Mouse (Mus musculus): ENCODE measurements around the gene Abcc4. TPM values are rescaled to one million over a fixed set of nuclear protein-coding genes. Genes with fewer than 3 reads are reported as not detected.
A peak's percentile ranks its signal among the peaks of the same experiment; 100 is the strongest.

Gene Abcc4
- polyA plus RNA-seq, 1 experiment from 2014 or later, result 2.8 TPM

DNA sequence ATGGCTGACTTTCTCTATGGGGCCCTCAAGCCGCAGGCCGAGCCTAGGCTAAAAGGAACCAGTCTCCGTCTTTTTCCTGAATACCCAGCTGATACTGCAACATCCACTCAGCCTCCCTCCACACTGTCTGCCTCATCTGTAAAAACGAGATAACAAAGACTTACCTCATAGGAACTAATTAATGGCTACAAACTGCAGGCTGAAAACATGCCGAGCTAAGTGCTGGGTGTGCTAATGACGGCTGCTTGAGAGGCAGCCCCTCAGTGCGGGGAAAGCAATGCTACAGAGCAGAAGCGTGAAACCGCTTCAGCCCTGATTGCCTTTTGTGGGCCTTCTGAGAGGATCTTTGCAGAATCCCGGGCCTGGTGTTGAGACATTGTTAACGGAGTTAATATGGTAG is 219.7 kb downstream of the Abcc4 start:
- H3K36me3 ChIP-seq (ENCODE audit: insufficient read depth), result no peaks in the 10 kb centered on the region
- H3K4me3 ChIP-seq (ENCODE audit: low read depth, low read length), result no peak overlapping the region
- 83% methylated on average over 11 of the region's 11 CpGs for WGBS
- no peak overlapping the region for H3K27ac ChIP-seq (ENCODE audit: low read depth)
- no peaks in the 10 kb centered on the region for H3K4me1 ChIP-seq (ENCODE audit: insufficient read depth)
- no peak for TF ChIP-seq CTCF (IDR thresholded peaks at IDR 0.05; ENCODE audit: low read depth)
- no peak overlapping the region for H3K9ac ChIP-seq
- ATAC-seq (ENCODE audit: insufficient read depth) (no peak), DNase-seq (no peak)
- H3K9me3 ChIP-seq (ENCODE audit: low read depth, low read length), result no peaks in the 10 kb centered on the region
- no peak overlapping the region for H3K4me2 ChIP-seq
- H3K27me3 ChIP-seq (ENCODE audit: insufficient read depth, low read length), result no peaks in the 10 kb centered on the region

DNA sequence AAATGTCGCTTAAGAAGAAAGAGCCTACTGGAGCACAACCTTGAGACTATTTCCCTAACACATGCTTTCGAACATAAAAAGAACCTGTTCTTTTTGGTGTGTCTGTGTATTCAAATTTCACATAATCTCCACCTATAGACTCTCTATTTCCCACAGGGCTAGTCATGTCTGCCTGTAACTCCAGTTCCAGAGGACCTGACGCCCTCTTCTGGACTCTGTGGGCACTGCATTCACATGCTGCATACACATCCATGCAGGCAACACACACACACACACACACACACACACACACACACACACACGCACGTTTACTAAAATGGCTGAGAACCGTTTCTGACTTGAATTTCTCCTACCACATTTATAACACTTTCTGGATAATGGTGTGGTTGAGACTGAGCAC is 220.4 kb downstream of the Abcc4 start:
- ATAC-seq (ENCODE audit: insufficient read depth) (no peak), DNase-seq (no peak)
- no peak for TF ChIP-seq CTCF (IDR thresholded peaks at IDR 0.05; ENCODE audit: low read depth)
- Histone ChIP-seq H3K36me3 (ENCODE audit: insufficient read depth) (no peaks in the 10 kb centered on the region), H3K4me3 (ENCODE audit: low read depth, low read length) (no peak overlapping the region), H3K27ac (ENCODE audit: low read depth) (no peak overlapping the region), H3K9ac (no peak overlapping the region), H3K9me3 (ENCODE audit: low read depth, low read length) (no peaks in the 10 kb centered on the region), H3K4me2 (no peak overlapping the region), H3K27me3 (ENCODE audit: insufficient read depth, low read length) (no peaks in the 10 kb centered on the region), H3K4me1 (ENCODE audit: insufficient read depth) (no peaks in the 10 kb centered on the region)
- 88% methylated on average over 6 of the region's 6 CpGs for WGBS

DNA sequence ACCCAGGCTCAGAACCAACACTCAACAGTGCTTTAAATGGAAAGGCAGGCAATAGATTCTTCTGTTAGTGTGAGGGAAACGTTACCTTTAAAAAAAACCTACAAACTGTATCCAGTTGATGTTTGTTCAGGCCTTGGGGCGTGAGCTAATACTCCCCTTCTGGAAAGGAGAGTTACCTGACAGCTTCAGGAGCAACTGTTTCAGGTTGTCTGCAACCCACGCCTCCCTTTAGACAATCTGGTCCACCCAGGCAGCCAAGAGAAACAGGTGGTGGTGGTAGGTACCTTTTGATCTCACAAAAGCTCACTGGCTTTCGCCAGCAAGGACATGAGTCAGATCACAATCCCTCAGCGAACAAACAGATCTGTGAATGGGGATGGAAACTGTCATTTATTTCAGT is 223.7 kb downstream of the Abcc4 start:
- no peaks in the 10 kb centered on the region for H3K4me1 ChIP-seq (ENCODE audit: insufficient read depth)
- DNase-seq (no peak), ATAC-seq (ENCODE audit: insufficient read depth) (no peak)
- H3K9ac ChIP-seq, result no peak overlapping the region
- 72% methylated on average over 5 of the region's 5 CpGs for WGBS
- no peak overlapping the region for H3K4me3 ChIP-seq (ENCODE audit: low read depth, low read length)
- H3K27ac ChIP-seq (ENCODE audit: low read depth), result no peak overlapping the region
- TF ChIP-seq CTCF (IDR thresholded peaks at IDR 0.05; ENCODE audit: low read depth), result no peak
- no peak overlapping the region for H3K4me2 ChIP-seq
- H3K9me3 ChIP-seq (ENCODE audit: low read depth, low read length), result no peaks in the 10 kb centered on the region
- H3K27me3 ChIP-seq (ENCODE audit: insufficient read depth, low read length), result no peaks in the 10 kb centered on the region
- no peaks in the 10 kb centered on the region for H3K36me3 ChIP-seq (ENCODE audit: insufficient read depth)

DNA sequence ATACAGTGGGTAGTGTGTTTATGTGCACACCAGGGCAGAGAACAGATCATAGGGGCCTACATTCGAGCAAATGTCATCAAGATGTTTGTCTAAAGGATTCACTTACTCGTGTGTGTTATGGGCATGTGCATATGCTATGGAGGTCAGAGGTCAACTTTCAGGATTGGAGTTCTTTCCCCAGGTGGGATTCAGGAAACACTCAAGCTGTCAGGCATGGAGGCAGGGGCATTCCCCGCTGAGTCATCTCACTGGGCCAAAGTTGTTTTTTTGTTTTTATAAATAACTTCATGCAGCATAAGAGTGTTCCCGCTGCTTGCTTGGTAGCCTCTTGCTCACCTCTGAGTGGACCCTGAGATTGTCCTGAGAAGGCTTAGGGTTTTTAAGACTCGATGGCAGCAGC is 224.2 kb downstream of the Abcc4 start:
- H3K9me3 ChIP-seq (ENCODE audit: low read depth, low read length), result no peaks in the 10 kb centered on the region
- 63% methylated on average over 5 of the region's 5 CpGs for WGBS
- H3K27me3 ChIP-seq (ENCODE audit: insufficient read depth, low read length), result no peaks in the 10 kb centered on the region

DNA sequence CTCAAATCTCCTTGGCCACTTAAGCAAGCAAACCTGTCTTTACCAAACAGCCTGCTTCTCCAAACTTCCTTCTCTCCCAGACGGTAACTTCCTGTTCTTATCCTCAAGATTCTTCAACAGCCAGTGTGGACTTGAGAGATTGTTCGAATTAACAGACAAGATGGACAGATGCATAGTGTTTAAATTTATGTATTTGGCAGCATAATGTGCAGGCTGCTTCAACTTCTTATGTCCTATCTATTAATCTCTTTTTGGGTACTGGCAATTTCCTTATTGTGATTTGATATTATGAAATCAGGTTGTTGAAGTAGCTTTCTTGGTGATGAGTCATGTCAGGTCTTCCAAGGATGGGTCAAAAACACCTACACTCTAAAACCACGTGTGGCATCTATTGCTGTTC is 229.7 kb downstream of the Abcc4 start:
- Histone ChIP-seq H3K9ac (no peak overlapping the region), H3K9me3 (ENCODE audit: low read depth, low read length) (no peaks in the 10 kb centered on the region), H3K4me2 (no peak overlapping the region), H3K27ac (ENCODE audit: low read depth) (no peak overlapping the region), H3K27me3 (ENCODE audit: insufficient read depth, low read length) (peaks cover 22% of the 10 kb centered on the region), H3K36me3 (ENCODE audit: insufficient read depth) (no peaks in the 10 kb centered on the region), H3K4me3 (ENCODE audit: low read depth, low read length) (no peak overlapping the region), H3K4me1 (ENCODE audit: insufficient read depth) (no peaks in the 10 kb centered on the region; the same call in 1 of the 2 replicates)
- WGBS, result 67% methylated on average over 3 of the region's 3 CpGs
- DNase-seq (no peak), ATAC-seq (ENCODE audit: insufficient read depth) (no peak)
- TF ChIP-seq CTCF (IDR thresholded peaks at IDR 0.05; ENCODE audit: low read depth), result no peak

More for the DNA sequence above, 224.2 kb downstream of the Abcc4 start:
- Histone ChIP-seq H3K4me3 (ENCODE audit: low read depth, low read length) (no peak overlapping the region), H3K36me3 (ENCODE audit: insufficient read depth) (no peaks in the 10 kb centered on the region), H3K9ac (no peak overlapping the region), H3K4me2 (no peak overlapping the region), H3K27ac (ENCODE audit: low read depth) (no peak overlapping the region), H3K4me1 (ENCODE audit: insufficient read depth) (no peaks in the 10 kb centered on the region)
- TF ChIP-seq CTCF (IDR thresholded peaks at IDR 0.05; ENCODE audit: low read depth), result no peak
- ATAC-seq (ENCODE audit: insufficient read depth) (no peak), DNase-seq (no peak)

DNA sequence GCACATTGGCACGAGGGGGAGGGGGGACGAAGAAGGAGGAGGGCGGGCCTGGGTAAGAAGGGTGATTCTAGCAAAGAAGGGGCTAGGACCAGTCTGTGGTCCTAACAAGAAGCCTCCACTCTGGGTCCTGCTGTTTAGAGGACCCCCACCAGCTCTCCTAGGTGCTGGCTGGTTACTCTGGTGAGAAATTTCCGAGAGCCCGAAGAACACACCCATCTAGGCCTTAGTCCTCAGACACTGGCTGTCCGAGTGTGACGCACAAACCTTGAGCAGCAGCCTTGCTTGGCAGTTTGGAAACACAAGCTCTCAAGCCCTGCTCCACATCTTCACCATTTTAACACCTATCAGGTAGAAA is 230.9 kb downstream of the Abcc4 start:
- H3K9me3 ChIP-seq (ENCODE audit: low read depth, low read length), result no peaks in the 10 kb centered on the region
- H3K4me2 ChIP-seq, result peak overlapping the region; percentile 76
- 45% methylated on average over 7 of the region's 7 CpGs for WGBS
- H3K4me1 ChIP-seq (ENCODE audit: insufficient read depth), result no peaks in the 10 kb centered on the region; the same call in 1 of the 2 replicates
- H3K4me3 ChIP-seq (ENCODE audit: low read depth, low read length), result no peak overlapping the region
- peak overlapping the region; percentile 78 for H3K27ac ChIP-seq (ENCODE audit: low read depth)
- peaks cover 22% of the 10 kb centered on the region for H3K27me3 ChIP-seq (ENCODE audit: insufficient read depth, low read length)
- no peak overlapping the region for H3K9ac ChIP-seq
- H3K36me3 ChIP-seq (ENCODE audit: insufficient read depth), result no peaks in the 10 kb centered on the region
- no peak for TF ChIP-seq CTCF (IDR thresholded peaks at IDR 0.05; ENCODE audit: low read depth)
- peak; percentile 11 for DNase-seq
- no peak for ATAC-seq (ENCODE audit: insufficient read depth)

DNA sequence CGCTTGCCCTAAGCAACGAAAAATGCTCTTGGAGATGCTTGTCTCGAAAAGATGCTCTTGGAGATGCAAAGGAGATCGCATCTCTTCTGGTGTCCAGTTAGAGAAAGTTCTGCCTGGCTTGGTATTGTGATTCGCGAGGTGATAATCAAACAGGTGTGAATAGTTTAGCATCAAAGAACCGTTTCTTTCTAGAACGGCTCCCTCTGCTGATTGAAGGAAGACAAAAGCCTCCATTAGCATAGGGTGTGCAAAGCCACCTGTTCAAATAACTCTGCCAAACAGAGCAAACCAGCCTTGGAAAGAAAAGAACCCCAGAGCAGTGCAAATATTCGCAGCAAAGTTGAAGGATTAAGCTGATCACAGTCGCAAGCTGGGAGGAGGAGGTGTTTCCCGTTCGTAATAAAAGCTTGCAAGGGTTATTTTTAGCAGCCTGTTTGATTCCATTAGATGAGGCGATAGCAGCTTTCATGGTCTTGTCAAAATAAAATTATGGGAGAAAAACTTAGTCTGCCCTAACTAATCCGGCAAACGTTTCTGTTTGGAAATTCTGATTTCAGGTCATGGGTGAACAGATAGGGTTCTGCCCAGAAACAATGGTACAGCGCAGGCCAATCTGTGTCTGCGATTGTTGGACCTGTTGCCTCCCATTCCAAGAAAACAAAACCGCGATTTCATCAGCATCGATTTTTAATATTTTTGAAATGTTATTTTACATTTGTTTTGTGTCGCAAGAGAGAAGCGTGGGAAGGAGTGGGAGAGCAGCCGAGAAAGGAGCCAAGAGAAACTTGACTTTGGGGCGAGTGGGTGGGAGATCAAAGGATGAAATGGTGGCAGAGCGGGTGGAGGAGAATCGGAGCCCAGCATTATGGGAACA is 231.6 kb downstream of the Abcc4 start:
- TF ChIP-seq CTCF (IDR thresholded peaks at IDR 0.05; ENCODE audit: low read depth), result no peak
- Histone ChIP-seq H3K4me3 (ENCODE audit: low read depth, low read length) (peak overlapping the region; percentile 47), H3K4me2 (peak overlapping the region; percentile 76), H3K9ac (peak overlapping the region; percentile 35; the same call in 1 of the 2 replicates), H3K9me3 (ENCODE audit: low read depth, low read length) (no peaks in the 10 kb centered on the region), H3K36me3 (ENCODE audit: insufficient read depth) (no peaks in the 10 kb centered on the region), H3K27ac (ENCODE audit: low read depth) (peak overlapping the region; percentile 78), H3K27me3 (ENCODE audit: insufficient read depth, low read length) (peaks cover 22% of the 10 kb centered on the region), H3K4me1 (ENCODE audit: insufficient read depth) (no peaks in the 10 kb centered on the region; the same call in 1 of the 2 replicates)
- 11% methylated on average over 26 of the region's 26 CpGs for WGBS
- ATAC-seq (ENCODE audit: insufficient read depth) (peak; percentile 82), DNase-seq (peak; percentile 64)
